Mouse (Mus musculus): ENCODE results near the gene Scgb2b27. TPM values are rescaled to one million over a fixed set of nuclear protein-coding genes. Genes with fewer than 3 reads are reported as not detected.
"Not testable (repeated sequence)": the region's sequence is repeated elsewhere in the genome, so short reads cannot be mapped to it uniquely, and the experiment has no call there.

Gene Scgb2b27
- polyA plus RNA-seq (2012), result 0.02 TPM in 1 of 2 replicates, not detected in the other

DNA sequence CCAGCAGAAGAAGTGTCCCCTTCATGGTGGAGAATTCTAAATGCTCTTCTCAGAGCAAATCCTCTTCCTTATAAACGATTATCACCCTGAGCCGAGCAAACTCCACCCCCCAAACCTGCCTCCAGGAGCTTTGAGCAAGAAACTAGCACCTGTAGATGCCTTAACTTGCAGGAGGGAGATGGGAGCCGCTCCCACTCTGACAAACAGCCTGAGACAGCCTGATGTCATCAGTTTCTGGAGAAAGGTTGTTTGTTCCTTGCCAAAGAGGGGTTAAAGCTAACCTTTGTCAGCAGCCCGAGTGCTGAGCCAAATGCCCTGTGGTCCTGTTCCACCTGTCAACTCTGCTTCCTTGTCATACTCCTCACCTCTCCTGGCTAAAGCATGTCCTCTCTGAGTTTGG is at the start of gene Scgb2b27:
Gene Scgb2b27 (minus strand): TSS at position 101 of the 400 bp plus-strand sequence.
- Histone ChIP-seq H3K9me3 (ENCODE audit: control insufficient read depth, low read length) (peaks cover 38% of the 10 kb centered on the region), H3K4me1 (ENCODE audit: control insufficient read depth) (no peaks in the 10 kb centered on the region), H3K4me3 (replicated peaks) (no peak within 1 kb of the TSS), H3K27me3 (ENCODE audit: control insufficient read depth) (no peaks in the 10 kb centered on the region), H3K36me3 (ENCODE audit: control insufficient read depth) (no peaks in the 10 kb centered on the region)
- TF ChIP-seq TAL1 (IDR thresholded peaks at IDR 0.05; ENCODE audit: low read length) (no peak), GATA1 (IDR thresholded peaks at IDR 0.05; ENCODE audit: low read length) (no peak)

DNA sequence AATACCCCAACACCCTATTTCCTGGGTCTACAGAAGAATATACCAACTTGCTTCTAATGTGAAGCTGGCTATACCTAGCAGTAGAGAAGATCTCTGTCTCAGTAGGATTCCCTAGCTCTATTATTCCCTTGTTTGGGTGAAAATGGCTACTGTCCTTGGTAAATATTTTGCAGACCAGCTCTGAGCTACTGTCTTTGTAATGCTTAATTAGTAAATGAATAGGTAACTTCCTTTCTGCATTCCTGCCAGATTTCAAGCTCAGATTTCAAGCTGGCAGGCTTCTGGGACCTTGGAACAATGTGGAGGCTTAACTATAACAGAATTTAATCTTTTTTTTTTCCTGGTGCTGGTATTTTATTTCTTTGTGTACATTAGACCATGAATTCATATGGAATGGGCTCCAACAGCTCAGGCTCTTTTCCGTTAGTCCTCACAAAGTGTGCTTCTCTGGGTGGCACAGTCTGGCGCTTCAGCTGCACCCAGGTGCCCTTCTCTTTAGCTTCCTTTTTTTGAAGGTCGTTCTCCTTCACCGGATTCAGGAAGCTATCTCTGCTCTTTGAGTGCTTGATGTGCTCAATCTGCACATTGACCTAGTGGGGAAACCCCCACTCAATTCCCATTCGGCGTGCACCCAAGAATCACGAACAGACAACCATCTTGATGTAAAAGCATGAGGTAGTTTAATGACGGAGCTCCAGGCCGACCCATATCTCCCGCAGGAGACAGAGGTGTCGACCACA is 22.5 kb upstream of the Scgb2b27 start:
- not testable (repeated sequence) for H3K27me3 ChIP-seq (ENCODE audit: control insufficient read depth); H3K4me1 ChIP-seq (ENCODE audit: control insufficient read depth); H3K4me3 ChIP-seq (replicated peaks); H3K36me3 ChIP-seq (ENCODE audit: control insufficient read depth)
- peaks cover 24% of the 10 kb centered on the region for H3K9me3 ChIP-seq (ENCODE audit: control insufficient read depth, low read length)

DNA sequence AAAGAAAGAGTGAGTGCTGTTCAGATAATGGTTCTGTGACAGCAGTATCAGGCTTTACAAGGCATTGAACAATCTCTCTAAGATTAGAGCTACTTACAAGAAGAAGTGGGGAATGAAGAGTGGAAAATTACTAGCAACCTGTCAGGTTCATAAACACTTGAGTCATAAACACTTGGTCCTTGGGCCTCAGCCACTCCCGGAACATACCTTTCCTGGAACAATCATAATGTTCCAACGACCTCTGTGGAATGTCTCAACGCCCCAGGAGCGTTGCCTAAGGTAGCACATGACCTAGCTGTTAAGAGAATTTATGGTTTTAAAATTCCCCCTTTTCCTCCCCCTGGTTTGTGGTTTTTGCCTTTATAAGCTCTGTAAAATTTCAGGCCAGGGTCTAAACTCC is 20.8 kb upstream of the Scgb2b27 start:
- not testable (repeated sequence) for H3K36me3 ChIP-seq (ENCODE audit: control insufficient read depth); H3K27me3 ChIP-seq (ENCODE audit: control insufficient read depth); H3K4me1 ChIP-seq (ENCODE audit: control insufficient read depth); H3K4me3 ChIP-seq (replicated peaks)
- H3K9me3 ChIP-seq (ENCODE audit: control insufficient read depth, low read length), result peaks cover 37% of the 10 kb centered on the region

DNA sequence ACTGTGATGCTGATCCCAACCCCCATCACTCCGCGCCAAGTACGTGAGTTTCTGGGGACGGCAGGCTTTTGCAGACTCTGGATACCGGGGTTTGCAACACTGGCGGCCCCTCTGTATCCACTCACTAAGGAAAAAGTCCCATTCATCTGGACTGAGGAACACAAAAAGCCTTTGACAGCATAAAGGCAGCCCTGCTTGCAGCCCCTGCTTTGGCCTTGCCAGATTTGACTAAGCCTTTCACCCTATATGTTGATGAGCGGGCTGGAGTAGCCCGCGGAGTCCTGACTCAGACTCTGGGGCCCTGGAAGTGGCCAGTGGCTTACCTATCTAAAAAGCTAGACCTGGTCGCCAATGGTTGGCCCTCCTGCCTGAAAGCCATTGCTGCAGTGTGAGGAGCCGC is 16.3 kb upstream of the Scgb2b27 start:
- H3K4me3 ChIP-seq (replicated peaks), result no peak overlapping the region
- TF ChIP-seq GATA1 (IDR thresholded peaks at IDR 0.05; ENCODE audit: low read length), result no peak
- no peak for TF ChIP-seq TAL1 (IDR thresholded peaks at IDR 0.05; ENCODE audit: low read length)
- H3K27me3 ChIP-seq (ENCODE audit: control insufficient read depth), result no peaks in the 10 kb centered on the region
- peaks cover 55% of the 10 kb centered on the region for H3K9me3 ChIP-seq (ENCODE audit: control insufficient read depth, low read length)
- H3K36me3 ChIP-seq (ENCODE audit: control insufficient read depth), result no peaks in the 10 kb centered on the region
- no peaks in the 10 kb centered on the region for H3K4me1 ChIP-seq (ENCODE audit: control insufficient read depth)

DNA sequence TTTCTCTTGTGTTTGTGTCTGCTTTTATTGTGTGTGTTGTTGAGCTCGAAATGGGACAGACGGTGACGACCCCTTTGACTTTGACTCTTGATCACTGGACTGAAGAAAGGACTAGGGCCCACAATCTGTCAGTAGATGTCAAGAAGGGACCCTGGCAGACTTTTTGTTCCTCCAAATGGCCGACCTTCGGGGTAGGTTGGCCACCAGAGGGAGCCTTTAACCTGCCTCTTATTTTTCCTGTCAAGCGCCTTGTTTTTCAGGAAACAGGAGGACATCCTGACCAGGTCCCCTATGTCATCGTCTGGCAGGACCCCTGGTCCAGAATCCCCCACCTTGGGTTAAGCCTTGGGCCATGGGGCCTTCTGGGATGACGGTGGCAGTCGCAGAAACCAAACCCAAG is 13.5 kb upstream of the Scgb2b27 start:
- H3K4me1 ChIP-seq (ENCODE audit: control insufficient read depth); H3K36me3 ChIP-seq (ENCODE audit: control insufficient read depth); H3K27me3 ChIP-seq (ENCODE audit: control insufficient read depth); H3K4me3 ChIP-seq (replicated peaks): not testable (repeated sequence)
- peaks cover 52% of the 10 kb centered on the region for H3K9me3 ChIP-seq (ENCODE audit: control insufficient read depth, low read length)

DNA sequence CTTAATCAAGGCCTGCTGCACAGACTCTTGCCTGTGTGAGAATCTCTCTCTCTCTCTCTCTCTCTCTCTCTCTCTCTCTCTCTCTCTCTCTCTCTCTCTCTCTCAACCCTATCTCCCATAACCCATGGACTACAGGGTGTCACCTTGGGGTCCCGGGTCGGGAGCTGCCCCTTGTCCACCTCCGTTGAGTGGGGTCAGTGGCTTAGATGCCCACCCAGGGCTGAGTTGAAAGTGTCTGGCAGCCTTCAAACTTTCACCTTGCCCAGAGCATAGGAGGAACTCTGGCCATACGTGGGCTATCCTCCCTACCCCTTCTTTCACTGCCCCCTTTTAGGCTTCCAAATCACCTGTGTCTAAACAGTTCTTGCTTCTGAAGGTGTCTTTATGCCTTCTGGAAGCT is 11.9 kb upstream of the Scgb2b27 start:
- TF ChIP-seq TAL1 (IDR thresholded peaks at IDR 0.05; ENCODE audit: low read length) (no peak), GATA1 (IDR thresholded peaks at IDR 0.05; ENCODE audit: low read length) (no peak)
- H3K27me3 ChIP-seq (ENCODE audit: control insufficient read depth), result no peaks in the 10 kb centered on the region
- H3K9me3 ChIP-seq (ENCODE audit: control insufficient read depth, low read length), result peaks cover 55% of the 10 kb centered on the region
- no peaks in the 10 kb centered on the region for H3K36me3 ChIP-seq (ENCODE audit: control insufficient read depth)
- H3K4me1 ChIP-seq (ENCODE audit: control insufficient read depth), result no peaks in the 10 kb centered on the region
- no peak overlapping the region for H3K4me3 ChIP-seq (replicated peaks)

DNA sequence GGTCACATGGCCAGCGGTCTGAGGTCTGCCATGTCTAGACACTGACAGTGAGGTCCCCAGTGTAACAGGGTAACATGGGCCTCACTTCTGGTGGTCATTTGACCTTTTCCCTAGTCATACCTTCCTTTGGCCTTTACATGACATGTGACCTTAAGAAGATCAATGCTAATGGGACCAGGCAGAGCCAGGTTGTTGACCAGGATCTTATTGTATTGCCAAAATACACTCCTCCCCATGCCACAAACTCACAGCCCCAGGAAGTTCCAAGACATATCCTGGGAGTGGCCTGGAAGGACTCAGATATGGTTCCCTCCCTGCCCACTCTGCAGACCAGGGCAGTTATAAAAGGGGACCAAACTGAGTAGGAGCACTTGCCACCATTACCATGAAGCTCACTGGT is 7.4 kb upstream of the Scgb2b27 start, which contains the start of gene Scgb1b27:
Gene Scgb1b27 (plus strand): TSS at position 301 of the 400 bp plus-strand sequence.
- peaks cover 29% of the 10 kb centered on the region for H3K9me3 ChIP-seq (ENCODE audit: control insufficient read depth, low read length)
- not testable (repeated sequence) for H3K27me3 ChIP-seq (ENCODE audit: control insufficient read depth); H3K4me3 ChIP-seq (replicated peaks); H3K36me3 ChIP-seq (ENCODE audit: control insufficient read depth); H3K4me1 ChIP-seq (ENCODE audit: control insufficient read depth)

DNA sequence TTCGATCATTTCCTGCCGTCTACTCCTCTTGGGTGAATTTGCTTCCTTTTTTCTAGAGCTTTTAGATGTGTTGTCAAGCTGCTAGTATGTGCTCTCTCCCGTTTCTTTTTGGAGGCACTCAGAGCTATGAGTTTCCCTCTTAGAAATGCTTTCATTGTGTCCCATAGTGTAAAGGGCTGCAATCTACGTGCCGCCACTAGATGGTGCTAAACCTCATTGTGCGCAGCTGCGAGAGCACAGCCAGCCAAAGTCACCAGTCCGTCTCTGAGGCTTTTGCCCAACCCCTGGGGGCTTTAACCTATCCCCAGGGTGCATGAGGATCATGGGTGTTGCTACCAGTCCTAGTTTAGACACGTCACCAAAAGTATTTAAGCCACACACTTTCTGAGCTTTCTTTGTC is 31.5 kb downstream of the Scgb2b27 start:
- H3K4me3 ChIP-seq (replicated peaks); H3K4me1 ChIP-seq (ENCODE audit: control insufficient read depth); H3K27me3 ChIP-seq (ENCODE audit: control insufficient read depth); H3K36me3 ChIP-seq (ENCODE audit: control insufficient read depth); H3K9me3 ChIP-seq (ENCODE audit: control insufficient read depth, low read length): not testable (repeated sequence)

Other genes with a start within 250 kb of the Scgb2b27 start
- gene Scgb2b26, start 68.9 kb downstream of the Scgb2b27 start, polyA plus RNA-seq (2012), result not detected in 2 replicates
- gene Scgb1b27, start 7.5 kb upstream of the Scgb2b27 start, polyA plus RNA-seq (2012), result not detected in 2 replicates
- not detected in 2 replicates for gene Scgb1b30, start 81.5 kb upstream of the Scgb2b27 start, polyA plus RNA-seq (2012)
- gene Wtip, start 119.3 kb upstream of the Scgb2b27 start, polyA plus RNA-seq (2012), result 0.07 and 0.09 TPM in 2 replicates
- 0.92 and 1.3 TPM in 2 replicates for gene Uba2, start 155.7 kb upstream of the Scgb2b27 start, polyA plus RNA-seq (2012)
- gene Pdcd2l, start 182.7 kb upstream of the Scgb2b27 start, polyA plus RNA-seq (2012), result 0.42 and 0.52 TPM in 2 replicates
- 18.4 and 29.3 TPM in 2 replicates for gene Gpi1, start 216.4 kb upstream of the Scgb2b27 start, polyA plus RNA-seq (2012)
- not detected in 2 replicates for gene Gm6096, start 237.1 kb upstream of the Scgb2b27 start, polyA plus RNA-seq (2012)

Measured in erythroblast, embryonic 14.5 days (primary cell).